Mouse (Mus musculus): ENCODE data around the gene Dennd4a. TPM values are rescaled to one million over a fixed set of nuclear protein-coding genes. Genes with fewer than 3 reads are reported as not detected.

The Dennd4a gene
- total and polyA plus RNA-seq, 2 experiments from 2014 or later: 5.2 to 18.5 TPM

DNA sequence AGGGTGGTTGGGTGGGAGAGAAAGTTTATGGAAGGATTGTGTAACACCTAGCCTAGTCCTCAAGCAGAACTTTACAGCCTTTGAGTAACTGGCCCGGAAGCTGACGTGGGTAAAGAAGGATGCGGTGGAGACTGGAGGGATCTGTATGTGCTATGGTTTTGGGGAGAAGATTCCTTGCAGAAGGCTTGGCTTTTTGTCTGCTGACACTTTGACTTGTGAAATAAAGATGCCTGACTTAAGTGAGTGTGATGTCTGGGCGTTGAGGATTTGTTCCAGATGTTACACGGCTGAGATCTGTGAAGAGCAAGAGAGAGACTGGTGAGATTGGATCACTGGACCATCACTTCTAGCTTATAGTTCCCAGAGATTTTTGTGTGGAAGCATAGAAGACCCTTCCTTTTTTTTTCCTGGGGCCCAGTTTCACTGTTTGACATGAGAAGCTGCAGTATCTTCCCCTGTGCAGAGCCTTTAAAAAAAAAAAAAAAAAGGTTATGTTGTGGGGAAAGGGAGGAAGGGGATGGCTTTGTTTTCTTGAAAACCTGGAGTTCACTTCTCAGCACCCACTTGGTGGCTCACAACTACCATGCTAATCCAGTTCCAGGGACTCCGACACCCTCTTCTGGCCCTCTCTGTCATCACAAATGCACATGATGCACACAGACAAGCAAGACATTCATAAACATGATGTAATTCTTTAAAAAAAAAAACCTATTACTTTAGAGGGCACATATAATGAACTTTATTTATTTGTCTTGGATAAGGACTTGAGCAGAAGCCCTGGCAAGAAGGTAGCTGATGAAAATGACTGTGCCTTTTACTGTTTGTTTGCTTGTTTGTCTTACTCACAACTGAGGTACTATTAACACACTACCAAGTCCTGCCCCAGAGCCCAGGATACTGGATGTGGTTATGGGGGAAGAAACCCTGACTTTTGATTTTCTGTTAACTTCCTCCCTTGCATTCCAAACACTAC lies 16.4 kb upstream of the Dennd4a start:
- Histone ChIP-seq H3K27me3 (ENCODE audit: insufficient read depth, low read length) (no peaks in the 10 kb centered on the region), H3K27ac (ENCODE audit: low read depth, low read length) (no peak overlapping the region), H3K4me1 (ENCODE audit: insufficient read depth) (no peaks in the 10 kb centered on the region), H3K4me3 (ENCODE audit: low read depth, low read length) (no peak overlapping the region), H3K9me3 (ENCODE audit: low read length) (no peaks in the 10 kb centered on the region), H3K36me3 (ENCODE audit: insufficient read depth) (no peaks in the 10 kb centered on the region), H3K4me2 (ENCODE audit: low read depth) (no peak overlapping the region), H3K9ac (no peak overlapping the region)
- no peak for ATAC-seq
- WGBS: 86% methylated on average over 6 of the region's 6 CpGs
- no peak for DNase-seq
- no peak for TF ChIP-seq CTCF (IDR thresholded peaks at IDR 0.05; ENCODE audit: low read depth)

DNA sequence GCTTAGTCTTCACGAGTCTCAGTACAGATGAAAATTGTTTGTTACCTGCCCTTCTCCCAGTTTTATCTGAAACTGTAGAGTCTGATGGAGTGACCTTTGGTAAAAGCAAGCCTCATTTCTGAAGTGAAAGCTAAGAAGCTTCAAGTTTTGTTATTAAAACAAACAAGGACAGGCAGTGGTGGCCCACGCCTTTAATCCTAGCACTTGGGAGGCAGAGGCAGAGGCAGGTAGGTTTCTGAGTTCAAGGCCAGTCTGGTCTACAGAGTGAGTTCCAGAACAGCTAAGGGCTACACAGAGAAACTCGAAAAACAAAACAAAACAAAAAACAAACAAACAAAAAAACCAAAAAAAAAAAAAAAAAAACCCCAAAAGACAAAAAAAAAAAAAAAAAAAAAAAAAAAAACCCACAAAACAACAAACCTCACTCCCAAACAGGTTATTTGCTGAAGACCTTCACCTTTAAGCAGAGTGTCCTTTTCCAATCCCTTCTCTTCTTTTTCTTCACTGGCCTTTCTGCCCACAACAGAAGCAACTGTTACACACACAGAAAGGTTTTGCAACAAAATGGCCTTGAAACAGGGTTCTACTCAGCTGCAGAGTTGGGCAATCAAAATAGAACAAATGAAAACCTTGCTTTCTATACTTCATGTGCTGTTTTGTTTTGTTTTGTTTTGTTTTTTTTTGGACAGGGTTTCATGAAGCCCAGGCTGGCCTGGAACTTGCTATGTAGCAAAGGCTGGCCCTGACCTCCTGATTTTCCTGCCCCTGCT lies 15.1 kb upstream of the Dennd4a start:
- Histone ChIP-seq H3K27ac (ENCODE audit: low read depth, low read length) (no peak overlapping the region), H3K27me3 (ENCODE audit: insufficient read depth, low read length) (no peaks in the 10 kb centered on the region), H3K9me3 (ENCODE audit: low read length) (no peaks in the 10 kb centered on the region), H3K36me3 (ENCODE audit: insufficient read depth) (no peaks in the 10 kb centered on the region), H3K9ac (no peak overlapping the region), H3K4me2 (ENCODE audit: low read depth) (no peak overlapping the region), H3K4me3 (ENCODE audit: low read depth, low read length) (no peak overlapping the region), H3K4me1 (ENCODE audit: insufficient read depth) (no peaks in the 10 kb centered on the region)
- DNase-seq: no peak
- 71% methylated on average over 3 of the region's 3 CpGs for WGBS
- ATAC-seq: no peak
- TF ChIP-seq CTCF (IDR thresholded peaks at IDR 0.05; ENCODE audit: low read depth): no peak

DNA sequence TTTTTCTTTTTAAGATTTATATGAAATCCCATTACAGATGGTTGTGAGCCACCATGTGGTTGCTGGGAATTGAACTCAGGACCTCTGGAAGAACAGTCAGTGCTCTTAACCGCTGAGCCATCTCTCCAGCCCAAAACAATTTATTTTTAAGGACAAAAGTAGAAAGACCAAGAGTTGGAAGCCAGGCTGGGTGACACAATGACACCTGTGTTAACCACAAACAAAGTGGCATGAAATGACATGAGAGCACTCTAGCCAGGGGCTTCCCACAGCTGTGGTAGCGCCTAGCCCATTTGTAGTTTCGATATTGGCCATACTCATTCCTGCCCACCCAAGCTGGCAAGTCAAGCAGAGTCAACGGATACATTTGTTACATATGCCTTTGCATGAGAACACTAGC lies 13.7 kb upstream of the Dennd4a start:
- H3K27ac ChIP-seq (ENCODE audit: low read depth, low read length): no peak overlapping the region
- DNase-seq (no peak), ATAC-seq (no peak)
- H3K36me3 ChIP-seq (ENCODE audit: insufficient read depth): no peaks in the 10 kb centered on the region
- no peaks in the 10 kb centered on the region for H3K4me1 ChIP-seq (ENCODE audit: insufficient read depth)
- H3K4me3 ChIP-seq (ENCODE audit: low read depth, low read length): no peak overlapping the region
- H3K9ac ChIP-seq: no peak overlapping the region
- no peaks in the 10 kb centered on the region for H3K9me3 ChIP-seq (ENCODE audit: low read length)
- no peaks in the 10 kb centered on the region for H3K27me3 ChIP-seq (ENCODE audit: insufficient read depth, low read length)
- no peak overlapping the region for H3K4me2 ChIP-seq (ENCODE audit: low read depth)
- TF ChIP-seq CTCF (IDR thresholded peaks at IDR 0.05; ENCODE audit: low read depth): no peak
- WGBS: 90% methylated on average over 4 of the region's 4 CpGs

DNA sequence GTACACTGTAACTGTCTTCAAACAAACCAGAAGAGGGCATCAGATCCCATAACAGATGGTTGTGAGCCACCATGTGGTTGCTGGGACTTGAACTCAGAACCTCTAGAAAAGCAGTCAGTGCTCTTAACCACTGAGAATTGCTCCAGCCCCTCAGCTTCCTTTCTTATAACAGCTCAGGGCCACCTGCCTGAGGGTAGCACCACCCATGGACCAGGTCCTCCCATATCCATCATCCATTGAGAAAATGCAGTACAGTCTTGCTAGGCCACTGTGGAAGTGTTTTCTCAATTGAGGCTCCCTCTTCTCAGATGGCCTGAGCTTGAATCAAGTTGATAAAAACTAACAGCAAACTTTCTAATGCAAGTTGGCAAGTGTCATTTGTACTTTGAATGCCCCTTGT lies 13.0 kb upstream of the Dennd4a start:
- H3K9me3 ChIP-seq (ENCODE audit: low read length): no peaks in the 10 kb centered on the region
- no peak for DNase-seq
- H3K27ac ChIP-seq (ENCODE audit: low read depth, low read length): no peak overlapping the region
- H3K9ac ChIP-seq: no peak overlapping the region
- no peak for TF ChIP-seq CTCF (IDR thresholded peaks at IDR 0.05; ENCODE audit: low read depth)
- no peak for ATAC-seq
- no peaks in the 10 kb centered on the region for H3K27me3 ChIP-seq (ENCODE audit: insufficient read depth, low read length)
- H3K4me3 ChIP-seq (ENCODE audit: low read depth, low read length): no peak overlapping the region
- H3K4me2 ChIP-seq (ENCODE audit: low read depth): no peak overlapping the region
- H3K36me3 ChIP-seq (ENCODE audit: insufficient read depth): no peaks in the 10 kb centered on the region
- no peaks in the 10 kb centered on the region for H3K4me1 ChIP-seq (ENCODE audit: insufficient read depth)

DNA sequence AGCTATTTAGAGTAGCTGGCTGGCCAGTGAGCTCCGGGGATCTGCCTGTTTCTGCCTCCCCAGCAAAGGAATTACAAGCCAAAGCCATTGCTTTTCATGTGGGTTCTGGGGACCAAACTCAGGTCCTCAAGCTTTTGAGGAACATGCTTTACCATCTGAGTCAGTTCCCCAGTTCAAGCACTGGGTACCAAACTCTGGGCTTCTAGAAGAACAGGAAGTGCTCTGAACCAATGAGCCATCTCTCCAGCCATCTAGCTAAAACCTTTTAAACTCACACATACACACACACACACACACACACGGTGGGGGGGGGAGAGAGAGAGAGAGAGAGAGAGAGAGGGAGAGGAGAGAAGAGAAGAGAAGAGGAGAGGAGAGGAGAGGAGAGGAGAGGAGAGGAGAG lies 12.3 kb upstream of the Dennd4a start:
- H3K4me1 ChIP-seq (ENCODE audit: insufficient read depth): no peaks in the 10 kb centered on the region
- H3K4me3 ChIP-seq (ENCODE audit: low read depth, low read length): no peak overlapping the region
- no peaks in the 10 kb centered on the region for H3K27me3 ChIP-seq (ENCODE audit: insufficient read depth, low read length)
- no peak for TF ChIP-seq CTCF (IDR thresholded peaks at IDR 0.05; ENCODE audit: low read depth)
- WGBS: 87% methylated on average over 2 of the region's 2 CpGs
- no peaks in the 10 kb centered on the region for H3K9me3 ChIP-seq (ENCODE audit: low read length)
- no peak overlapping the region for H3K4me2 ChIP-seq (ENCODE audit: low read depth)
- no peak for ATAC-seq
- H3K27ac ChIP-seq (ENCODE audit: low read depth, low read length): no peak overlapping the region
- no peaks in the 10 kb centered on the region for H3K36me3 ChIP-seq (ENCODE audit: insufficient read depth)
- H3K9ac ChIP-seq: no peak overlapping the region
- no peak for DNase-seq

DNA sequence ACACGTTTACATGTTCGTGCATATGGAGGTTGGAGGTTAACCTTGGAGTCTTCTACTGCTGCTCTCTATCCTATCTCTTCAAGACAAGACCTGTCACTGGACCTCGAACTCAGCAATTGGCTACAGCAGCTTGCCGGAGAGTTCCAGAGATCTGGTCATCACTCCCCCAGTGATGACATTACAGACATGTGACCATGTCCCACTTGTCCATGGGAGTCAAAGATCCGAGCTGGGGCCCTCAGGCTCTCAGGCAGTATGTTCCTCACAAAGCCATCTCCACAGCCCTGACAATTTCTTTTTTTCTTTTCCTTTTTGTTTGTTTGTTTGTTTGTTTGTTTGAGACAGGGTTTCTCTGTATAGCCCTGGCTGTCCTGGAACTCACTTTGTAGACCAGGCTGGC lies 11.6 kb upstream of the Dennd4a start:
- Histone ChIP-seq H3K4me3 (ENCODE audit: low read depth, low read length) (no peak overlapping the region), H3K9ac (no peak overlapping the region), H3K4me1 (ENCODE audit: insufficient read depth) (no peaks in the 10 kb centered on the region), H3K36me3 (ENCODE audit: insufficient read depth) (no peaks in the 10 kb centered on the region), H3K9me3 (ENCODE audit: low read length) (no peaks in the 10 kb centered on the region), H3K4me2 (ENCODE audit: low read depth) (no peak overlapping the region), H3K27ac (ENCODE audit: low read depth, low read length) (no peak overlapping the region), H3K27me3 (ENCODE audit: insufficient read depth, low read length) (no peaks in the 10 kb centered on the region)
- DNase-seq: no peak
- 90% methylated on average over 5 of the region's 5 CpGs for WGBS
- no peak for ATAC-seq
- no peak for TF ChIP-seq CTCF (IDR thresholded peaks at IDR 0.05; ENCODE audit: low read depth)

DNA sequence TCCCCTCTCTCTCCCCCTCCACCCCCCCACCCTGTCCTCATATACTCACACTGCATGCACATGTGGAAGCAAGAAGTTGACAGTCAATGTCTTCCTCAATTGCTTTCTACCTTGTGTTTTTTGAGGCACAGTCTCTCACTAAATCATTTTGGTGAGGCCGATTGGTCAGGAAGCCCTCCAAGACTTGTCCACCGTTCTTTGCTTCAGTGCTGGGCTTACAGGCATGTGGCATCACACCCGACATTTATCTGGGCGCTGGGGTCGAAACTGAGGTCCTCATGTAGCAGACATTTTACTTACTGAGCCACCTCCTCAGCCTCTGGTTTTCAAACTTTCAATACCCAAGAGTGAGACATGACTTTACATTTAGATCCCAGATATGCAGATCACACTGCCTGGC lies 8.6 kb upstream of the Dennd4a start:
- Histone ChIP-seq H3K4me3 (ENCODE audit: low read depth, low read length) (no peak overlapping the region), H3K27ac (ENCODE audit: low read depth, low read length) (no peak overlapping the region), H3K9me3 (ENCODE audit: low read length) (no peaks in the 10 kb centered on the region), H3K4me2 (ENCODE audit: low read depth) (no peak overlapping the region), H3K4me1 (ENCODE audit: insufficient read depth) (no peaks in the 10 kb centered on the region), H3K36me3 (ENCODE audit: insufficient read depth) (no peaks in the 10 kb centered on the region), H3K27me3 (ENCODE audit: insufficient read depth, low read length) (no peaks in the 10 kb centered on the region), H3K9ac (no peak overlapping the region)
- no peak for TF ChIP-seq CTCF (IDR thresholded peaks at IDR 0.05; ENCODE audit: low read depth)
- no peak for ATAC-seq
- no peak for DNase-seq
- WGBS: 86% methylated on average over 5 of the region's 5 CpGs

Measured in forebrain, postnatal 0 days (tissue).